Mouse (Mus musculus) monocyte, adult 2 months (primary cell): ENCODE results near the gene Gstm3.
A peak's percentile ranks its signal among the peaks of the same experiment; 100 is the strongest.
"Not testable (repeated sequence)": the region's sequence is repeated elsewhere in the genome, so short reads cannot be mapped to it uniquely, and the experiment has no call there.

ENCODE experiments used
- DNase-seq, 2 experiments: peaks; one replicate each; pipeline ENCODE4 v3.0.0; 2022; ENCODE audit warnings: low spot score in 2 of 2, low read depth in 1 of 2

Gene Gstm3

GRCm38 (mm10) chr3:107974237-107974636, 5.2 kb upstream of the Gstm3 start:
- DNase-seq: no peak

DNA sequence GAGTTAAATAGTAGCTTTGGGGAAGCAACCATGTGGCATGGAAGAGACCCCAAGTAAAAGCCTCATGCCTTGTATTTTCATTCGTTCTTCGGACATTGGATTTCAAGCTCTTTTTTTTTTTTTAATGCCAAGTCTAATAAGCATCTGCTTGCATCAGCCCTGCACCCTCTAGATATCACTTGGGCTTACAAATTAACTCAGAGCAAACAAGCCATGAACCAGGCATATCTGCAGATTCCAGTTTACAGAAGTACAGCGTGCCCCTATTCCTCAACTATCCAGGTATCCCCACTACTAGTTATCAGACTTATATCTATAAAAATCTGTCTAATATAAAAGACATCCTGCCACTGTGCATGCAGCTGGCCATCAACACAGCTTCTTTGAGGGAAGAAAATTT, 3.0 kb upstream of the Gstm3 start:
- DNase-seq: no peak

GRCm38 (mm10) chr3:107971101-107971500, 2.0 kb upstream of the Gstm3 start:
- not testable (repeated sequence) for DNase-seq

DNA sequence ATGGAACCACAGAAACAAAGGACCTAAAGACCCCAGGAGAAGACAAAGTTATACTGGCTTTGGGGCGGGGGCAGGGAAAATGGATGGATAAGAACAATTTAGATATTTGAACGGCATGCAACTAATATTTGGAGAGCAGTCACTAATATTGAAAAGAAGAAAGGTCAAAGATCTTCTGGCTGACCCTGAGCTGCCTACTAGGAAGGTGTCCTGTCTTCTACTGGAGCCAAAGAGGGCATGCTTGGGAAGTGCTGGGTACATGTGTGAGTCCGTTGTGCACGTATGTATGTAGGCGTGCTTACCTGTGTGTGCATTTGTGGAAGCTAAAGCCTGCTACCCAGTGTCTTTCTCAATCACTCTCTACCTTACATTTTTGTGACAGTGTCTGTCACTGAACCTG, 2.5 kb downstream of the Gstm3 start:
- no peak for DNase-seq

- no peak for DNase-seq
Observed at GRCm38 (mm10) chr3:107965592-107965991, 3.5 kb downstream of the Gstm3 start.

GRCm38 (mm10) chr3:107964656-107965308, 4.3 kb downstream of the Gstm3 start:
- DNase-seq: no peak

DNA sequence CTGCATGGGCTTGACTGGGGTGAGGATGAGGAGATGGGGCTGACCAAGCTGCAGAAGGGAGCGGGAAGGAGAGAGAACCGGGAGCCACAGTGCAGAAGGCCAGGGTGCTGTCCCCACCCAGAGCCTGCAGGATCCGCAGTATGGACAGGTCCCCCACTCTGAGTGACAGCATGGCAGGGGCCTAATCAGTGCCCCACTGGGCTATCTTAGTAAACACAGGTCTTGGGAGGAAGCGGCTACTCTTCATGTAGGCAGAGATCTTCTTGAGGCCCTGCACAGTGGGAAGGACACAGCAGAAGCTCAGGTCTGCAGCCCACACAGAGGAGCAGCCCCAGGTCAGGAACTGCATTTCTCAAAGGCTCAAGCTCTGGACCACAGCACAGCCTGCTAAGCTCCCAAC, 5.1 kb downstream of the Gstm3 start:
- no peak for DNase-seq

DNA sequence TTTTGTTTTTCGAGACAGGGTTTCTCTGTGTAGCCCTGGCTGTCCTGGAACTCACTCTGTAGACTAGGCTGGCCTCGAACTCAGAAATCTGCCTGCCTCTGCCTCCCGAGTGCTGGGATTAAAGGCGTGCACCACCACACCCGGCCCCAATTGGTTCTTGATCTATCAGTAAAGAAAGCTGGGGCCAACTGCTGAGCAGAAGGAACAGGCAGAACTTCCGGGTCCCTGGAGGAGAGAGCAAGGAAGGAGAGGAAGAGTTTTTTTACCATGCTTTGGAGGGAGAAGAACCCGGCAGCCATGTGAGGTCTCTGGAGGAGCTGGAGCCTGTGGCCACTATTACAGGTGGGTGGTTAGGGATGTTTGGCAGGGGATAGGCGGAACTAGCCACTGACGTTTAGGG, 13.8 kb downstream of the Gstm3 start:
- not testable (repeated sequence) for DNase-seq

DNA sequence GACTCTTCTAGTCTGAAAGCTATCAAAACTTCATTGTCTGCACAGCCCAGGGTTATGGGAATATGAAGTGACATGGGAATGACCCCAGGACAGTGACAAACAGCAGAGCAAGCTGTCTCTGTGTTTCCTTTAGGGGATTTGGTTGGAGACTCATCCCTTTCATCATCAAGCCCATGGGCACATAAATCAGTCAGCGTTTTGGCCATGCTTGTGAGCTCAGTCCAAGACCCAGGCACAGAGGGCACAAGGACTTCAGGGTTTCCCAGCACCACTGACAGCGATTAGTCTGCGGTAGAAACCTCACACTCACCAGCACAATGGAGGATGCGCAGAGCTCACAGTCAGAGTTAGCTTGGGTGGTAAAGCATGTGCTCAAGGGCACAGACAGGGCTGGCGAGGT, 15.2 kb downstream of the Gstm3 start:
- DNase-seq: no peak

DNA sequence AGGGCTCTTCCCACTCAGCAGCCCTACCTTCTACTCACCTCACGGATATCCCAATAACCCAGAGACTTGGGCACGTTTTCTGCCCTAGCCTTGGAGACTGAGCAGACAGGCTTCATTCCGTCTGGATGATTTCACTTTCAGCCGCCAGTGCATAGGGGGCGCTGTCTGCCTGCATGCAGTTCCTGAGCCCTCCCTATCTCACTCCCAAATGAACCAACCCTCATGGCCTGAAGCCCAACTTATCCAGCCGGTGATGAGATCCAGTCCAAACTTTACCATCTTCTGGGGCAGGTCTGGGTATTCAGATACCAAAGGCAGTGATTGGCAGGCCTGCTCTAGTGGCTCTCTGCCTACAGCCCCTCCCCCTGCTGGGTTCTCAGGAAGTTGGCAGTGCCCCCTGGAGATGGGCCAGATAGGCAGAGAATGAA, 15.7 kb downstream of the Gstm3 start:
- DNase-seq: peak in 1 of 2 experiments; percentile 26

DNA sequence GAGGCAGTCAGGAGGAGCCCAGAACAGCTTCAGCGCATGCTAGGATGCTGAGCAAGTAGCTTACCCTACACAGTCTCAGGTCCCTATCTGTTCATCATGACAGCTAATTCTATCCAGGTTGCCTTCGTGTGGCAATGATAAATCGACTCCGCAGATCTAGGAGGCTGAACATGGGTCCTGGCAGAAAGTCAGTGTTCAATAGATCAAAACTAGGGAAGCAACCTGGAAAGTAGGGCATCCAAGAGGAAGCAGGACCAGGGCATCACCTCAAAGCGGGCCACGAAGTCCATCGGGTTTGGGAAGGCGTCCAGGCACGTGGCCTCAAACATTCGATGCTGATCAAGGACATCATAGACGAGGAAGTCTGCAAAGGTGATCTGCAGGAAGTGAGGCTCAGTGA, 18.6 kb downstream of the Gstm3 start:
- DNase-seq: no peak

- not testable (repeated sequence) for DNase-seq
Observed at GRCm38 (mm10) chr3:107949461-107949860, 19.6 kb downstream of the Gstm3 start.

- no peak for DNase-seq
Observed at GRCm38 (mm10) chr3:107945729-107946128, 23.4 kb downstream of the Gstm3 start.

- no peak for DNase-seq
Observed at GRCm38 (mm10) chr3:107943239-107943990, 25.7 kb downstream of the Gstm3 start, which contains the start of gene Gstm6. Gene Gstm6 (minus strand): TSS chr3:107943749.

DNA sequence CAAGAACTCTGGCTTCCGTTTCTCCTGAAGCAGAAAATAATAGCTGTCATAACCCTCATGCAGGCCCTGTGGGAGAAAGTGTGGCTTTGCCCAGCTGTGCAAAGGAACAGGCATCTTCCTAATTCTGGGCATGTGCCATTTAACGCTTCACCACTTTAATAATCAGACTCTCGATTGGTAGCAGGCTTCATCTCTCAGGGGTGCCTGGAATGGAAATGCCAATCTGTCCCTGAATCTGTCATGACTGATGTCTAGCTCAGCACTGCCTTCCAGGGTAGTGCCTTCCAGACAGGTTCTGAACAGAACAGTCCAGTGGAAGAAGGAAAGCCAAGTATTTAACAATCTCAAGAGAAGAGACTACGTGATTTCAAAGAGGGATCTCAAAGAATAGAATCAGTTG, 27.8 kb downstream of the Gstm3 start:
- no peak for DNase-seq

GRCm38 (mm10) chr3:107940524-107940923, 28.6 kb downstream of the Gstm3 start:
- no peak for DNase-seq

GRCm38 (mm10) chr3:107939830-107940229, 29.3 kb downstream of the Gstm3 start:
- no peak for DNase-seq

- peak; percentile 56 to 65 for DNase-seq
Observed at GRCm38 (mm10) chr3:107939403-107939802, 29.7 kb downstream of the Gstm3 start.

GRCm38 (mm10) chr3:107935888-107936287, 33.2 kb downstream of the Gstm3 start:
- DNase-seq: no peak

DNA sequence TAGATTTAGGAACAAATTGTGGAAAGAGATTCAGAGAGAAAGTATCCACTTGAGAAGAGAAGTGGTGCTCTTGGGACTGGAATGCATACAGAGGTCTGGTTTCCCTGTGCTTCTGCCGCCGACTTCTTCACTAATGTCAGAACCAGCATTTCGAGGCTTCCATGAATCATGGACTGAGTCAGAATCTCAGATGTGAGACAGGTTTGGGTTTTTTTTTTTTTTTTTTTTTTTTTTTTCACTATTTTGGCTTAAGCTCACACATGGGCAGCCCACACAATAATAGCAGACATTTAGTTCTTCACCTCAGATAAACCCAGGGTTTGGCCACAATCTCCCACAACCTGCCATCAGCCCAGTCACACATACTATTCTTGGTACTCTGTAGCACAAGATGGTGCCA, 33.8 kb downstream of the Gstm3 start:
- no peak for DNase-seq

- DNase-seq: no peak
Observed at GRCm38 (mm10) chr3:107932128-107932527, 37.0 kb downstream of the Gstm3 start.

DNA sequence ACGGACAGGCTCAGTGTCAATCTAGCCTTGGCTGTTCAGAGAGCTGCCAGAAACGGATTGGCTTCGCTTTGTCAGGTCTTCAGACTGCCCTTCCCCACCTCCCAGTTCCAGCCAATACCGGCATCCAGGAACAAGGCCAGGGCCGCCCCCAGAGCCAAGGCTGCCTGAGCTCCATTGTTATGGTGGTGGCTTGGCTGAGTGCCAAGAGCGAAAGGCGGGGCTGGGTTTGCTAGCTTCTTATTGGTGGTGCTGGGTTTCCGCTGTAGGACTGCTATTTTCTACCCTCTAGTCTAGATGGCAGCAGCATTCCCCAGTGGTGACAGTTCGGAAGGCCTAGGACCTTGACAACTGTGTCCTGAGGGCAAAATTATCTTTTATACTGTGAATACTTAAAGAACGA, 37.4 kb downstream of the Gstm3 start, which contains the start of gene Gstm7:
Gene Gstm7, minus strand, starts transcription at position 148 of the 400 bp plus-strand sequence.
- peak; percentile 62 to 71 for DNase-seq
